Mouse (Mus musculus) 3T3-L1 (cell line): ENCODE measurements around the gene Fndc4.
A peak's percentile ranks its signal among the peaks of the same experiment; 100 is the strongest.

Experiments
- DNase-seq: peaks from one replicate; pipeline ENCODE4 v3.0.0-alpha.2; 2015; ENCODE audit warnings: low read depth, low spot score

Fndc4 gene

DNA sequence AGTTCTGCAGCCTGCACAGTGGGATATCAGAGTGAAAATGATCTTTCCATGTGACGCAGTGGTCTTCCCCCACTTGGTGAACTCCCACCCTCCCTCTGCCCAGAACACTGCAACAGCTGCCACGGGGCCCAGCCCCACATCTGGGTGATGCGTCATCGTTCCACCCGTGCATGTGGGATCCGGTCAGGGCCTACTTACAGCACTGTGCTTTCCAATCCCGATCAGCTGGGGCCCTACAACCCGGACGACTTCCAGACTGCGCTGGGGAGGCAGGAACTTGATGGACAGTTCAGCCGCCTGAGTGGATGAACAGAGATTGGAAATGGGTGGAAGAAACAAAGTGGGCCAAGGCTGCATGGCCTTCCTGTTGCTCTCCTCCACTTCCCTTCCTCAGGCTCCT lies 38.3 kb downstream of the Fndc4 start:
- DNase-seq: no peak

GRCm38 (mm10) chr5:31255971-31256370 lies 39.9 kb downstream of the Fndc4 start:
- DNase-seq: no peak

- no peak for DNase-seq
These were observed 40.5 kb downstream of the Fndc4 start for GRCm38 (mm10) chr5:31255381-31255780.

DNA sequence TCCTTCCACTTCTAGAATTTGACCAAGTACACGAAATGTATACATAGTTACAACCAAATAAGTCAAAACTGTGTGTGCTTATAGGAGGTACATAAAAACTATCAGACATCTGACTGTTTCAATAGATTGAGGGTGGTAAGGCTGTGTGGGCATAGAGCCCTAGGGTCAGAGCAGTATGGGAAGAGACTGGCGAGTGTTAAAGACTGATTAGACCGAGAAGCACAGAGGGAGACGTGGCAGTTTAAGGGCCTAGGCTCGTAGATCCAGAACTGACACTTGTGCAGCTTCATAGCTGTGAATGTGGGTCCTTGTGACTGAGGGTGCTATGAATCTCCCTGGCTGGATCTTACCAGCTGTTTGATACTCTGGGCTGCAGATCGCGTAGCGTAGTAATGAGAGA lies 41.0 kb downstream of the Fndc4 start:
- DNase-seq: no peak

GRCm38 (mm10) chr5:31254452-31254851 lies 41.4 kb downstream of the Fndc4 start:
- DNase-seq: peak; percentile 10

DNA sequence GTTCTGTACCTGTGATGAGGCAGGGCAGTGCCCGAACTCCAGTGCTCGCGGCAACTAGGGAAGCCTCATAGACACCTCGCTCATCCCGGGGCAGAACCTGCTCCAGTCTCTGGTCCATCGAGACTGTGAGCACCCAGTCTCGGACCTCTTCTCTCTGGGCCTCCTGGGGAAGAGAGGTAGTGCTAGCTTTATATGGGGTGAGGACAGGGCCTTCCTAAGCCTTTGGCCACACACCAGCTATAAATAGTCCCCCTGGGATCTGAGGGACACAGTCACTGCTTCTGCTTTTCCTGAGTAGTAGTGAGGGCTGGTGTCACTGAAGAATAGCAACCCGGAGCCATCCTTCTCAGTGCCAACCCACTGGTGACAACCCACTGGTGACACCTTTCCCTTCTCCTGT lies 42.1 kb downstream of the Fndc4 start:
- no peak for DNase-seq

GRCm38 (mm10) chr5:31252795-31253545 lies 42.9 kb downstream of the Fndc4 start:
- DNase-seq: no peak

GRCm38 (mm10) chr5:31252151-31252550 lies 43.7 kb downstream of the Fndc4 start:
- DNase-seq: no peak

- DNase-seq: no peak
These were observed 44.3 kb downstream of the Fndc4 start, which contains the start of gene Krtcap3 for GRCm38 (mm10) chr5:31251541-31252101. Gene Krtcap3 (plus strand): TSS chr5:31251691.

DNA sequence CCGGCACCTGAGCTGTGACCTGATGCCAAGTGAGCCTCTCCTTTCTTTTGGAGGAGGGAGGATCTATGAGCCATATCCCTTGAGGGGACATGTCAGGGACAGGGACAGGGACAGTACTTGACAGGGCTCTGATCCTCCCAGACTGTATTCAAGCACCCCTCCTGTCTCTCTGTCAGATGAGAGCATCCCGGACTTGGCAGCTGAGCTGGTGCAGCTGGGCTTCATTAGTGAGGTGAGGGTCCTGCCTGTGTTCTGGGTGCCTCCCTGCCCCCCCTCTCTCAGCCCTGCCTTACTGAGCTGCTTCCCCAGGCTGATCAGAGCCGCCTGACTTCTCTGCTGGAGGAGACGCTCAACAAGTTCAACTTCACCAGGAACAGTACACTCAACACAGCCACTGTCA lies 45.2 kb downstream of the Fndc4 start:
- no peak for DNase-seq
